Mouse (Mus musculus) adipocyte (in vitro differentiated cells): ENCODE data around the gene March10.

Experiments
- DNase-seq: peaks from one replicate; pipeline ENCODE4 v3.0.0-alpha.2; 2016; ENCODE audit warnings: low spot score

The March10 gene

GRCm38 (mm10) chr11:105407846-105408441 lies 48.6 kb downstream of the March10 start:
- DNase-seq = peak; percentile 14

- no peak for DNase-seq
These were observed 54.2 kb downstream of the March10 start for GRCm38 (mm10) chr11:105402355-105402754.

- no peak for DNase-seq
These were observed 66.2 kb downstream of the March10 start for GRCm38 (mm10) chr11:105390290-105390689.

GRCm38 (mm10) chr11:105388636-105389035 lies 67.9 kb downstream of the March10 start:
- no peak for DNase-seq

- DNase-seq = no peak
These were observed 71.3 kb downstream of the March10 start for GRCm38 (mm10) chr11:105385266-105385665.

- DNase-seq = no peak
These were observed 80.7 kb downstream of the March10 start for GRCm38 (mm10) chr11:105375821-105376235.

- DNase-seq = no peak
These were observed 81.9 kb downstream of the March10 start for GRCm38 (mm10) chr11:105374526-105375175.

- DNase-seq = no peak
These were observed 82.7 kb downstream of the March10 start for GRCm38 (mm10) chr11:105373881-105374280.

- DNase-seq = no peak
These were observed 84.7 kb downstream of the March10 start for GRCm38 (mm10) chr11:105371818-105372217.

- DNase-seq = no peak
These were observed 86.8 kb downstream of the March10 start for GRCm38 (mm10) chr11:105369526-105370386.

- no peak for DNase-seq
These were observed 87.7 kb downstream of the March10 start for GRCm38 (mm10) chr11:105368833-105369232.

- no peak for DNase-seq
These were observed 89.4 kb downstream of the March10 start for GRCm38 (mm10) chr11:105367163-105367562.

GRCm38 (mm10) chr11:105366051-105366450 lies 90.5 kb downstream of the March10 start:
- DNase-seq = no peak

GRCm38 (mm10) chr11:105365611-105366010 lies 90.9 kb downstream of the March10 start:
- no peak for DNase-seq

- DNase-seq = no peak
These were observed 92.0 kb downstream of the March10 start for GRCm38 (mm10) chr11:105364386-105365065.

GRCm38 (mm10) chr11:105363598-105364385 lies 92.7 kb downstream of the March10 start:
- DNase-seq = no peak

GRCm38 (mm10) chr11:105362946-105363597 lies 93.5 kb downstream of the March10 start:
- peak; percentile 54 for DNase-seq

- no peak for DNase-seq
These were observed 94.3 kb downstream of the March10 start for GRCm38 (mm10) chr11:105362041-105362765.

- no peak for DNase-seq
These were observed 100.2 kb downstream of the March10 start for GRCm38 (mm10) chr11:105356301-105356700.

GRCm38 (mm10) chr11:105353891-105354280 lies 102.6 kb downstream of the March10 start:
- no peak for DNase-seq
